Mouse (Mus musculus) hindlimb bud, embryonic 11.5 days (tissue): Measurements from ENCODE around the gene Gng3.
A peak's percentile ranks its signal among the peaks of the same experiment; 100 is the strongest.
"Not testable (repeated sequence)": the region's sequence is repeated elsewhere in the genome, so short reads cannot be mapped to it uniquely, and the experiment has no call there.

ENCODE experiments used
- DNase-seq: peaks from one replicate; pipeline ENCODE4 v3.0.0-alpha.2; 2012; ENCODE audit warnings: low read depth, low spot score; ENCODE audit errors: extremely low spot score

Gene Gng3

DNA sequence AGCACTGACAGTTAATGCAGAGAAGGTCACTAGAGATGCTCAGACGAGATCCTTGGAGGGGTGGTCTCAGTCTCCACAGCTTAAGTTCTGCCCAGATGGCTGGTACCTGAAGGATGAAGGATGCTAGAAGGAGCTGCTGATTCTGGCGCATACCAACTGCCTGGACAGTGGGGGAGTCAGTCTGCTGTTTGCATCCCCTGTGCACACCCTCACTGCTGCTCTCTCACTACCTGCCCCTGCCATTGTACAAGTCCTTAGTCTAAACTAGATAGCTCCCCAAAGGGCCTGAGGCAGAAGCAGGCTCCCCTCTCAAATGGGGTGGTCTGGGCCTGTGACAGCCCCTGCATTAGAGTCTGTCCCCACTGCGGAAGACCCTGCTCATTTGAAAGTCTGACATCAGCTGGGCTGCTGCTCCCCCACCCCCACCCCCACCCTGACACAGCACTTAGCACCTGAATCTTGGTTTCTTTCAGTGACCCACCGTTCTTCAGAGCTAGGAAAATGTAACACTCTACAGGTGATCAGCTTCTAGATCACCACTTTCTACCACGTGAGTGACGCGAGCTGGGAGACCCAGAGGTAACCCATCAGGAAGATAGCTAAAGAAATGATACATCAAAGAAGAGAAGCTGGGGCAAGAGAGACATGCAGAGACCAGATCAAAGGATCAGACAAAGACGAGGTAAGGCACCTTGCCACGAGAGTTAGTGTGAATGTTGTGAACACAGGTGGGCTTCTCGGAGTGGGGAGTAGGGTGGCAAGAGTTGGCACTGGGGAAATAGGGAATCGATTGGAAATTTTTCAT lies at the start of gene Gng3:
Gene Gng3, minus strand, starts transcription at position 92 of the 805 bp plus-strand sequence.
- DNase-seq, result no peak

DNA sequence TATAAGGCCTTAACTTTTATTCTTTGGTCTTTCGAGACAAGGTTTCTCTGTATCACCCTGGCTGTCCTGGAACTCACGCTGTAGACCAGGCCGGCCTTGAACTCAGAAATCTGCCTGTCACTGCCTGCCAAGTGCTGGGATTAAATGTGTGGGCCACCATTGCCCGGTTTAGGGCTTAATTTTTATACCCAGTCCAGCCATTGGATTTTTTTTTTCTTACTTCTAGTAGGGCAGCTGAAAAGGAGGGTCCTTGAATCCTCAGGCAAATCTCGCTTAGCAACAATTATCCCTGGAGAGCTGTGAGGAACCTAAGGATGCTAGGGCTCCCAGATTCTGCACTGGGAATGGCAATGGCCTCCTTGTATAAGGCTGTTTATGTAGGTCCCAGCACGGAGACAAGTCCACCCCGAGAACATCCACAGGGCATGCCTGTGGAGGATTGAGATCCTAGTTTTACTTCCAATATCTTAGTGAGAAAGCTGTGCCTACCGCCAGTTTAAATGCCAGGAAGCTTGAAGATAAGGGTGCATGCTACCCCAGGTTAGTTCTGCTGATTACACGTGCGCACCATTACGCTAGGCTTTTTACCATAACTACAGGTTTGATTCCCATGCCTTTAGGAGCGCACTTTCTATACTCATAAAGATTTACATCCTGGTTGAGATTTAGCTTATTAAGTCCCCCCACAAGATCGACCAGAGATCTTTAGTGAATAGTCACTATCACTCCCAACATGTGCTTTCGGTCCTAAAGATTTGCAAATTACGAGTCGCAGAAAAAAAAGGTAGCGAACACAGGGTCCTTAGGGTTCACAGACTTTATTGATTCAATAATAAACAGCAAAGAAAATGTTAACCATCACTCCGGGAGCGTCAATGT lies 48.8 kb upstream of the Gng3 start:
- no peak for DNase-seq

DNA sequence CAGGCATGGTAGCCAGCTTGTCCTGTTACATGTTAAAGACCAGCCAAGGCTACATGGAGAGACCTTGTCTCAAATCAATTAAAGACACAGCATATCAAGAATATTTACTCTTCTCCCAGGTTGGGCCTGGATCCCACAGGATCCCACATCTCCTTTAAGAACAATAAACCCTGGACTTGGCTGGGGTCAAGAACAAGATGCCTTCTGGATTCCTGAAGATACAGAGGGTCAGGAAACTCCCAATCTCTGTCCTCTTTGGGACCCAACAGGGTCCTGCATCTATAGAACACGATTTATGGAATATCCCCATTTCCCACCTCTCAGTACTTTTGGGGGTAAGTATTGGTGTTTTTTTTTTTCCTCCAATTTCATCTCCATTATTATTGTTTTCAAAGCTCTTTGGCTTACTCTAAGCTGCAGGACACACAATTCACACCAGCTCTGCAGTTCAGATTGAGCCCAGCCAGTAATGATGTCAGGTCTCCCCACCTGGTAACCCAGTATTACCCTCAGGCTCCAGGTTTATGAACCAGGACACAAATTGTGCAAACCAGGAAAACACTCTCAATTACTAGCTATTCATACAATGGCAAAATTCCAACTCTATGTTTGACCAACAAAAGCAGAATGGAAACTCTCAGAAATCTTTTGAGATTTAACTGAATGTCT lies 48.1 kb upstream of the Gng3 start:
- DNase-seq, result no peak

DNA sequence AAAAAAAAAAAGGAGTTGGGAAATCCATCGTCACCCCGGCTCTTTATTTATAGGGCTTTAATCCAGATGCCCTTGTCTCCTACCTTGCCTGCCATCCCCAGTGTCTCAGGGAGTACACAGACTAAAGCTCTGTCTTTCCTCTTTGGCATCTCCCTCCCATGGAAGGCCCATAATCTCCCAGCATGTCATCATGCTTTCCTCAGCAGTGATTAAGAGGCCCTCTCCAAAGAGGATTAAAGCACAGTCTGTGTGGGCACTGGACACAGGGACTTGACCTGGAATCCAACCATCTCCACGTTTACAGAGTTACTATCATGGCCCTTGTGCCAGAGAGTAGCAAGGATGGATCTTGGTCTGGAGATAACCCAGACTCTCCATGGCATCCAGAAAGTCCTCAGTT lies 44.6 kb upstream of the Gng3 start, which contains the start of the genes Lbhd1 and Gm49403:
Gene Lbhd1, plus strand, starts transcription at position 117 of the 400 bp plus-strand sequence.
Gene Gm49403, plus strand, starts transcription at position 315 of the 400 bp plus-strand sequence.
- no peak for DNase-seq

DNA sequence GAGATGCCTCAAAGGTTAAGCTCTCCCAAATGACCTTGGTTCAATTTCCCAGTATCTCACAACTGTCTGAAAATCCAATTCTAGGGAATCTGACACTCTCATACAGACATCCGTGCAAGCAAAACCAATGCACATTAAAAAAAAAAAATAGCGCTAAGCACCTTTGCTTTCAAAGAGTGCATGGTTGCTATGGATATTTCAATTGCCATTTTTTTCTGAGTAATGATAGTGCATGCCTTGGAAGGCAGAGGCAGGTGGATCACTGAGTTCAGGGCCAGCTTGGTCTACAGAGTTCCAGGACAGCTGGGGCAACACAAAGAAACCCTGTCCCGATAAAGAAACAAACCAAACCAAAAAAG lies 42.0 kb upstream of the Gng3 start:
- DNase-seq, result no peak

DNA sequence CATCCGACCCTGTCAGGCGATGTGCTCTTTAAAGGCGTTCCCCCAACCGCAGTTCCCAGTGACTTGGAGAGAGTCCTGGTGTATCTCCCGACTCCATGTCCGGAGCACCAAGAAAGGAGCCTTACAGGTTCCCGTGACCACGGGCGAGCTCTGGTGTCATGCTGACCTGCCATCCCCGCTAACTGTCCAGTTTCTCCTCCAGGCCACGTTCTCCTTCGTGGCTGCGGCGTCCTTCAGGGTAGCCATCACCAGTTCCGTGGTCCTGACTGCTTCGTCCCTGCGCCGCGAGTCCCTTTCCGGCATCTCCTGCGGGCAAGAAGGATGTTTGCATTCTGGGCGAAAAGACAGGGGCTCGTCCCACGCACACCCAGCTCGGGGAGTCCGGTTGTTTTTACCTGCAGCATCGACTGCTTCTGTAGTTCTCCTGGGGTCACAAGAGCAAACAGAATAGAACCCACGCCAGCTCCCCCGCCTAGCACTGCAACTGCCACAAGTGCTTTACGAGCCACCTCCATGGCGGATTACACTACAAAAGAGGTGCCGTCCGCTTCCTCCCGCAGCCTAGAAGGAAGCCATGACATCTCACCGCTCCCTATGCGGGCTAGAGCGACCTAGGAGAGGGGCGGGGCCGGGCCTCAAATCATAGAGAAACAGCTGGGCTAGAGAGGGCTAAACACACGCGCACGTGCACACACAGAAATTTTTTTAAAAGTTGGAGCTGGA lies 41.5 kb upstream of the Gng3 start, which contains the start of gene Uqcc3:
Gene Uqcc3, minus strand, starts transcription at position 613 of the 723 bp plus-strand sequence.
- DNase-seq, result no peak

DNA sequence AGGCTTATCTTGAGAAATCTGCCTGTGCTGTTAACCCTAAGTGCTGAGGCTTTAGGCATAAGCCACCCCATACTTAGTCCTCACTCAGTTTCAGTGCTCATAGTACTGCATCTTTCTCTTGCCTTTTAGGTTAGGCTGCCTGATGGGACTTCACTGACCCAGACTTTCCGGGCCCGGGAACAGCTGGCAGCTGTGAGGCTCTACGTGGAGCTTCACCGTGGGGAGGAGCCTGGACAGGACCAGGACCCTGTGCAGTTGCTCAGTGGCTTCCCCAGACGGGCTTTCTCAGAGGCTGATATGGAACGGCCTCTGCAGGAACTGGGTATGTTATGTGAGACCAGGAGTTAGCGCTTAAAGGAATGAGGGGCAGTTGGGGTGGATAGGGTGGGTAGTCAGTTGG lies 36.0 kb upstream of the Gng3 start:
- no peak for DNase-seq

DNA sequence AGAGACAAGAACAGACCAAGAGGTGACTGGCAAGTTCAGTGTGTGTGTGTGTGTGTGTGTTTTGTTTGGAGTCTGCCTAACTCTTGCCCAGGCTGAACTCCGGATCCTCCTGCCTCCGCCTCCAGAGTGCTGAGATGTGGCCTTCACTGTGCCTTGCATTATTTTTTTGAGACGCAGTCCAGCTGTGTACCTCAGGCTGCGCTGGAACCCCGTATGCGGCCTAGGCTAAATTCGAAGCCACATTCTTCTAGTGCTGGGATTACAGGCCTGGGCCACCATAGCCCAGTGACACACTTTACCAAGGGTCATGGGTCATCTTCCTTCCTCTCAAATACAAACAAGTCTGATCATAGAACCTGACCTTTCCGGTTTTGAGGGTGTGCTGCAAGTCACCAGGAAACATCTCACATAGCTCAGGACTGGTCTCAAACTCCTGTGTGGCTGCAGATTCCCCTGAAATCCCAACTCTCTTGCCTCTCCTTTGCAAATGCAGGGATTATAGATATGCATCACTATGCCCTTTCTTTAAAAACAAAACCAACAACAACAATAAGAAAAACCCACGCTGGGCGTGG lies 33.4 kb upstream of the Gng3 start:
- DNase-seq, result no peak

DNA sequence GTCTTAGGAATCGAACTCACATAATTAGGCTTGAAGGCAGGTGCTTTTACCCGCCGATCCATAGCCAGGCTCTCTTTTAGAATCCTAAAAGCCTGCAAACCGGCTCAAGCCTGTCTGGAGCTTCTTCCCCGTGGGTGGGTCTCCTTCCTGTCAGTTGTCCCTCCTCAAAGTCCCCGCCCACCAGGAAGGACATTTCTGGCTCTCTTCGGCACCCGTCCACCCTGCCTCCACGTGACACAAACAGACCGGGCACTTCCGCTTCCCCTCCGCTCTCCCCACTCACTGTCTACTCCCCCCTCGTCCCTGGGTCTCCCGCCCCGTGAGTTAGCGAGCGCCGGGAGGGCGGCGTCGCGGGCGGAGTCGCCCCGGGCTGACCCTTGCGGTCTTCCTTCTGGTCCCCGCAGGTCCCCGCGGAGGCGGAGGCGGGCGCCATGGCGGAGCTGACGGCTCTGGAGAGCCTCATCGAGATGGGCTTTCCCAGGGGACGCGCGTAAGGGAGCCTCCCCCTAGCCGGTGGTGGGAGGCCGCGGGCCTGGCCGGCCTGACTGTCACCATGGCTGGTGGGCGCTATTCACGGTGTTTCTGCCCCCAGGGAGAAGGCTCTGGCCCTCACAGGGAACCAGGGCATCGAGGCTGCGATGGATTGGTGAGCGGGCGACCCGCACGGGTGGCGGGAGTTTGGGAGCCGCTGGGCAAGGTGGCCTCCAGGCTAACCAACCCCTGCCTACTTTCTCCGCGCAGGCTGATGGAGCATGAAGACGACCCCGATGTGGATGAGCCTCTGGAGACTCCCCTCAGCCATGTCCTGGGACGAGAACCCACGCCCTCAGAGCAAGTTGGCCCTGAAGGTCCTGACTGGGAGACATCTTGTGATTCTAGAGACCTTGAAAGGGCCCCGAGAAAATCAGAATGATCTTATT lies 32.5 kb upstream of the Gng3 start, which contains the start of gene Ubxn1:
Gene Ubxn1, plus strand, starts transcription at position 230 of the 920 bp plus-strand sequence.
- DNase-seq, result peak; percentile 79

DNA sequence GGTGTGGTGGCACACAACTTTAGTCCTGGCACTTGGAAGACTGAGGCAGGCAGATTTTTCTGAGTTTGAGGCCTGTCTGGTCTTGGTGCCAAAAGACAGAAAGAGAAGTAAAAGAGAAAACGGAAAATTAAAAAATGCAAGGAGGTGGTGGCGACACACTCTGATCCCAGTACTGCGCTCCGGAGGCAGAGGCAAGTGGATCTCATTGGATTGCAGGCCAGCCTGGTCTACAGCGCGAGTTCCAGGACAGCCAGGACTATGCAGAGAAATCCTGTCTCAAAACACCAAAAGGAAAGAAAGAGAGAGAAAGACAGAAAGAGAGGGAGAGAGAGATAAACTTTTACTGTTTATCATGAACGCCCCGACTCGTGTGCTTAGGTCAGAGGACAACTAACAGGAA lies 31.8 kb upstream of the Gng3 start:
- DNase-seq, result no peak

DNA sequence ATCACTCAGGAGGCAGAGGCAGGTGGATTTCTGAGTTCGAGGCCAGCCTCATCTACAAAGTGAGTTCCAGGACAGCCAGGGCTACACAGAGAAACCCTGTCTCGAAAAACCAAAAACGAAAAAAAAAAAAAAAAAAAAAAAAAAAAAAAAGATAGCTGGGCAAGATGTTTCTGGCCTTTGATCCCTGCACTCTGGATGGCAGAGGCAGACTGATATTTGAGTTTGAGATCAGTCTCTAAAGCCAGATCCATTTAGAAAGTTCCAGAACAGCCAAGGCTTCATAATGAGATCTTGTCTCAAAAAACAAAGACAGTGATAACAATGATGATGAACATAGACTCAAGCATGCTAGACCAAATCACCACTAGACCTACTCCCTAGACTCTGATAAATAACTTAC lies 31.4 kb upstream of the Gng3 start:
- DNase-seq, result not testable (repeated sequence)

DNA sequence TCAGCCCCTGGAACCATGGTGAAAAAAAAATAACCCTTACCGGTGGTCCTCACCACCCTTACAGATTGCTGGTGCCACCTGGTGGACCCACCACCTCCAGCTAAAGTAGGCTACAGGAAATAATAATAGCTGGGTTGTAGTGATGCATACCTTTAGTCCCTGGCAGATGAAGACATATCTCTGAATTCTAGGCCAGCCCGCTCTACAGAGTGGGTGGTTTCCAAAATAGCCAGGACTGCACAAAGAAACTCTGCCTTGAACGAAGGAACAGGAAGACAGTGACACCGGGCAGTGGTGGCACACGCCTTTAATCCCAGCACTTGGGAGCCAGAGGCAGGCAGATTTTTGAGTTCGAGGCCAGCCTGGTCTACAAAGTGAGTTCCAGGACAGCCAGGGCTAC lies 25.3 kb upstream of the Gng3 start:
- DNase-seq, result no peak

DNA sequence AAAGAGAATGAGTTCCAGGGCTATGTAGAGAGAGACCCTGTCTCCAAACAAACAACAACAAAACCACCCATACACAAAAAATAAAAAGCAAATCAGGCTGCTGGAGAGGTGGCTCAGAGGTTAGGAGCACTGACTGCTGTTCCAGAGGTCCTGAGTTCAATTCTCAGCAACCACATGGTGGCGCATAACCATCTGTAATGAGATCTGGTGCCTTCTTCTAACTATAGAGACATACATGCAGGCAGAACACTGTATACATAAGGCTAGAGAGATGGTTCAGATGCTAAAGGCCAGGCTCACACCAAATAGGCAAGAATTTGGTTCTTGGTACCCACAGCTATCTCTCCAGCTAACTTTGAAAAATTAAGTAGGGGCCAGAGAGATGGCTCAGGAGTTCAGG lies 20.0 kb upstream of the Gng3 start:
- DNase-seq, result no peak

DNA sequence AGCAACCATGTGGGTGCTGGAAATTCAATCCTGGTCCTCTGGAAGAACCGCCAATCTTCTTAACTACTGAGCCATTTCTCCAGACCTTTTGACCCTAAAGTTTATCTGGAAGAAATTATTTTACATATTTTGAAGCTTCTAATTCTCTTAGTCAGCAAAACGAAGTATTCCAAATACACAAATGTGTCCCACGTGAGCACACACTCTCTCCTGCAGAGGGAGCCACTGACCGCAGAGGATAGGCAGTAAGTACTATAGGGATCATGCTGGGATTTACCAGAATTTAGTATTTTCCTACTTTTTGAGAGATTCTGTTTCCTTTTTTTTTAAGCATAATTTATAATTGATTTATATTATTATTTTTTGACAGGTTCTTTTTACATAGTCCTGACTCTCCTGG lies 18.7 kb upstream of the Gng3 start:
- no peak for DNase-seq

DNA sequence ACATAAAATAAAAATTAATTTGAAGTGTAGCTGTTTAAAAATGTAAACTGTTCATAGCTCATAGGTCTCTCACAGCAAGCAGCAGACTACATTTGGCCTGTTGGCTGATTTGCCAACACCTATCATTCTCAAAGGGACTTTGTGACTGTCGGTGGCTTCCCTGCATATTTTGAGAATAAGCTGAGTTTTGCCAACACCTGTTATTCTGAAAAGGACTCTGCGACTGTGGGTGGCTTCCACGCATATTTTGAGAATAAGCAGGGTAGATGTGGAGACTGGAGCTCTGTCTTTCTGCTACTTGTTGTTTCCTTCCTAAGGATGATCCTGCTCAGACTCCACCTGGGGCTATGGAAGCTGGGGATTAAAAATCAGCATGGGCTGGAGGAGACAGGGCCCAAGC lies 14.1 kb upstream of the Gng3 start:
- no peak for DNase-seq

DNA sequence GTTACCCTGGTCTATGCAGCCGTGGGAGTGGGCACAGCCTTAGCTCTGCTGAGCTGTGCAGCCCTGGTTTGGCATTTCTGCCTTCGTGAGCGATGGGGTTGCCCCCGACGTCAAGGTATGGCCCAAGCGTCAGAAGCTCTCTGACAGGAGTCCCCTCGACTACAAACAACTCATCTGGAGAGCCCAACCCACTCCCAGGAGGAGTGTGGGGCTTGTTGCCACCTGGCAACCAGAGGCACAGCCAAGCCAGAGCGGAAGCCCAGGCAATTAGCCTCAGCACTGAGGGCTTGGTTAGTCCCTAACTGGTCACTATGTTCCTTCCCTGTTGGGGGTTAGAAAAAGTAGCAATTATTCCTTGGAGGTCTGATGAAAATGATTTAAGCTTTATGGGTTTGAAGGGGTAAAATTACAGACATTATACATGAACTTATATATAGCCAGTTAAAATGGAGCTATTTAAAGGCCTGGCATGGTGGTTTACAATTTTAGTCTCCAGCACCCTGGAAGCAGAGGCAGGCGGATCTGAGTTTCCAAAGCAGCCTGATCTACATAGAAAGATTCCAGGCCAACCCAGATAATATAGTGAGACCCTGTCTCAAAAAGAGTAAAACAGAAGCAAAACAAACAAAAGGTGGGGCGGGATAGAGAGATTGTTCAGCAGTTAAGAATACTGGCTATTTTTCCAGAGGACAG lies 13.4 kb upstream of the Gng3 start:
- no peak for DNase-seq

DNA sequence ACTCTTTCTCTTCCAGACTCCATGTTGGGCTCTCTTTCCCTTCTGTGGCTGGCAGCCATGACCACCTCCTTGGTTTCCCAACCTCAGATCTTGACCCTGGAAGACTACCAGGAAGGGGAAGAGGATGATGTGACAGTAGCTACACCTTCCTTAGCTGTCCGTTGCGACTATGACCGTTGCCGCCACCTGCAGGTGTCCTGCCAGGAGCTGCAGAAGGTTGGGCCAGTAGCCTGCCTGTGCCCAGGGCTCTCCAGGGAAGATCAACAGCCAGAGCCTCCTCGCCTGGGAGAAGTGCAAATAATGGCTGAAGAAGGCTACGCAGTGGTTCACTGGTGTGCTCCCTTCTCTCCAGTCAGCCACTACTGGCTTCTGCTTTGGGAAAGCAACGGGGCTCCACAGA lies 12.6 kb upstream of the Gng3 start:
- DNase-seq, result no peak

DNA sequence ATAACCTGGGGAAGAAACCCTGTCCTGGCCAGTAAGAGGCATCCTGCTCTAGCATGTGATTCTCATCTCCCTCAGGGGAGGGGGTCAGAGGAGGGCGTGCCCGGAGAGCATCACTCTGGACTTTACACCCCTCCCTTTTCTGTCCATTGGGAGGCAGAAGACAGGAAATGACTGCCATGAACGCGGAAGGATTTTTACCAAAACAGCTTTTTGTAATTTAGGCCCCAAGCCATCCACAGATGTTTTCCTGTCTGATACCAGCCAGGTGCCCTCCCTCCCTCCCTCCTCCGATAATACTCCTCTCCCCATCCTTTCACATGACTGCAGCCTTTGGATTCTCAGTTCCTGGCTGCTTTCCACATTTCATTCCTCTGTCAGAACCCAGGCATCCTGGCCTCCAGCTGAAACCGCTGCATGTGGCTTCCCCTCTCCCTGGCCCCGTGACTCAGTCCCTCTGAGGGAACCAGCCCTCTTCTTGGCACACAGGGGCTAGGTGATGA lies 11.5 kb upstream of the Gng3 start, which contains the start of gene Lrrn4cl:
Gene Lrrn4cl, plus strand, starts transcription at position 367 of the 500 bp plus-strand sequence.
- no peak for DNase-seq
